Mouse (Mus musculus) liver, embryonic 16.5 days (tissue): ENCODE measurements around the gene Selenos. TPM values are rescaled to one million over a fixed set of nuclear protein-coding genes. Genes with fewer than 3 reads are reported as not detected.

Experiments
- ATAC-seq: fragments of 200-750 bp; cut with Nextera tagmentation; 2 replicates; pipeline ENCODE4 v1.8.0; 2017; ENCODE audit warnings: low read depth, mild to moderate bottlenecking, moderate number of reproducible peaks, moderate library complexity
- H3K27ac ChIP-seq: fragments of 300-500 bp; sonication (generic); 2 replicates; pipeline ENCODE4 v1.5.1; 2014; ENCODE audit warnings: mild to moderate bottlenecking, low read length
- H3K27me3 ChIP-seq: fragments of 300-500 bp; sonication (generic); 2 replicates; pipeline ENCODE4 v1.6.1; 2014; ENCODE audit warnings: low read depth, low read length, mixed read lengths; ENCODE audit not compliant: control insufficient read depth, insufficient read depth
- H3K36me3 ChIP-seq: fragments of 300-500 bp; sonication (generic); 2 replicates; pipeline ENCODE4 v1.6.1; 2014; ENCODE audit warnings: mild to moderate bottlenecking; ENCODE audit not compliant: control insufficient read depth, insufficient read depth
- H3K4me1 ChIP-seq: fragments of 300-500 bp; sonication (generic); 2 replicates; pipeline ENCODE4 v1.6.1; 2014; ENCODE audit warnings: low read depth, low read length, mixed read lengths; ENCODE audit not compliant: control insufficient read depth
- H3K4me2 ChIP-seq: fragments of 300-500 bp; sonication (generic); 2 replicates; pipeline ENCODE4 v1.6.1; 2014; ENCODE audit warnings: low read depth, low read length, mixed read lengths
- H3K4me3 ChIP-seq: fragments of 300-500 bp; sonication (generic); 2 replicates; pipeline ENCODE4 v1.5.1; 2014; ENCODE audit warnings: low read depth, mild to moderate bottlenecking, low read length
- H3K9ac ChIP-seq: fragments of 300-500 bp; sonication (generic); 2 replicates; pipeline ENCODE4 v1.6.1; 2014; ENCODE audit warnings: low read depth, low read length
- H3K9me3 ChIP-seq: fragments of 300-500 bp; sonication (generic); replicated peaks from 2 replicates; pipeline ENCODE4 v1.6.1; 2016; ENCODE audit warnings: low read length; ENCODE audit not compliant: control insufficient read depth
- WGBS: fragments of 180-500 bp; shearing (Covaris S2); extraction: QIAGEN DNeasy Blood & Tissue Kit; methylation state at CpG from one replicate; pipeline ENCODE4 v1.1.7; 2014; ENCODE audit not compliant: insufficient replicate concordance; 5-methylcytosine and 5-hydroxymethylcytosine counted together
- polyA plus RNA-seq: library from polyadenylated mRNA; unstranded; fragments of >200 nt; fragmentation: Nextera tagmentation; extraction: Ambion mirVana; gene quantifications from 2 replicates; pipeline ENCODE4 v1.2.1, GENCODE M21; 2015

The Selenos gene
- polyA plus RNA-seq, 1 experiment from 2014 or later: 68.0 TPM

- under 1% methylated on average over 75 of the region's 77 CpGs for WGBS
- no peaks in the 10 kb centered on the region; the same call in 1 of the 2 replicates for H3K36me3 ChIP-seq
- peaks cover 46% of the 10 kb centered on the region for H3K4me1 ChIP-seq
- H3K4me3 ChIP-seq: peak overlapping the region; percentile 87
- peak overlapping the region; percentile 97 for H3K4me2 ChIP-seq
- H3K27ac ChIP-seq: peak overlapping the region; percentile 75
- no peaks in the 10 kb centered on the region for H3K9me3 ChIP-seq
- peaks cover 4% of the 10 kb centered on the region for H3K27me3 ChIP-seq
- peak; percentile 33 for ATAC-seq
- H3K9ac ChIP-seq: peak overlapping the region; percentile 88
Observed at GRCm38 (mm10) chr7:66109855-66110635, 30.6 kb downstream of the Selenos start.

- Histone ChIP-seq H3K27ac (peak overlapping the region; percentile 75), H3K9me3 (no peaks in the 10 kb centered on the region)
Observed at GRCm38 (mm10) chr7:66110636-66111112, 31.2 kb downstream of the Selenos start.

GRCm38 (mm10) chr7:66111211-66111610, 31.8 kb downstream of the Selenos start:
- WGBS: 70% methylated on average over 10 of the region's 10 CpGs
- Histone ChIP-seq H3K27ac (peak overlapping the region; percentile 75; the same call in 1 of the 2 replicates), H3K9ac (peak overlapping the region; percentile 88), H3K27me3 (peaks cover 4% of the 10 kb centered on the region), H3K4me3 (peak overlapping the region; percentile 87), H3K4me2 (peak overlapping the region; percentile 97), H3K36me3 (no peaks in the 10 kb centered on the region; the same call in 1 of the 2 replicates), H3K4me1 (peaks cover 58% of the 10 kb centered on the region), H3K9me3 (no peaks in the 10 kb centered on the region)
- no peak for ATAC-seq

More at GRCm38 (mm10) chr7:66110636-66111112, 31.2 kb downstream of the Selenos start:
- peaks cover 4% of the 10 kb centered on the region for H3K27me3 ChIP-seq
- peaks cover 52% of the 10 kb centered on the region for H3K4me1 ChIP-seq
- 8% methylated on average over 10 of the region's 10 CpGs for WGBS
- H3K36me3 ChIP-seq: no peaks in the 10 kb centered on the region; the same call in 1 of the 2 replicates
- H3K9ac ChIP-seq: peak overlapping the region; percentile 88
- peak overlapping the region; percentile 97 for H3K4me2 ChIP-seq
- ATAC-seq: no peak
- H3K4me3 ChIP-seq: peak overlapping the region; percentile 87

- WGBS: 27% methylated on average over 3 of the region's 3 CpGs
- H3K4me3 ChIP-seq: peak overlapping the region; percentile 21
- peak overlapping the region; percentile 97 for H3K4me2 ChIP-seq
- no peaks in the 10 kb centered on the region for H3K27me3 ChIP-seq
- no peaks in the 10 kb centered on the region; the same call in 1 of the 2 replicates for H3K36me3 ChIP-seq
- no peaks in the 10 kb centered on the region for H3K9me3 ChIP-seq
- ATAC-seq: peak; percentile 68
- H3K9ac ChIP-seq: peak overlapping the region; percentile 40
- peak overlapping the region; percentile 68 for H3K27ac ChIP-seq
- H3K4me1 ChIP-seq: peaks cover 69% of the 10 kb centered on the region
Observed at GRCm38 (mm10) chr7:66113561-66113960, 34.1 kb downstream of the Selenos start.

GRCm38 (mm10) chr7:66115821-66116343, 36.4 kb downstream of the Selenos start:
- H3K9ac ChIP-seq: peak overlapping the region; percentile 20; the same call in 1 of the 2 replicates
- H3K4me2 ChIP-seq: peak overlapping the region; percentile 48
- peak overlapping the region; percentile 9; the same call in 1 of the 2 replicates for H3K27ac ChIP-seq
- peaks cover 70% of the 10 kb centered on the region for H3K4me1 ChIP-seq
- H3K4me3 ChIP-seq: 0 out of 2 replicates have a peak overlapping the region, but pooled peaks have one; percentile 1
- ATAC-seq: no peak
- 53% methylated on average over 11 of the region's 11 CpGs for WGBS
- no peaks in the 10 kb centered on the region for H3K9me3 ChIP-seq
- H3K27me3 ChIP-seq: no peaks in the 10 kb centered on the region
- H3K36me3 ChIP-seq: no peaks in the 10 kb centered on the region; the same call in 1 of the 2 replicates

GRCm38 (mm10) chr7:66116906-66117482, 37.5 kb downstream of the Selenos start:
- Histone ChIP-seq H3K9ac (peak overlapping the region; percentile 5; the same call in 1 of the 2 replicates), H3K4me2 (peak overlapping the region; percentile 48)
- WGBS: 36% methylated on average over 8 of the region's 8 CpGs

GRCm38 (mm10) chr7:66118046-66118445, 38.6 kb downstream of the Selenos start:
- Histone ChIP-seq H3K36me3 (no peaks in the 10 kb centered on the region; the same call in 1 of the 2 replicates), H3K27me3 (no peaks in the 10 kb centered on the region), H3K9ac (no peak overlapping the region), H3K9me3 (no peaks in the 10 kb centered on the region), H3K4me2 (no peak overlapping the region), H3K4me1 (peaks cover 64% of the 10 kb centered on the region), H3K27ac (no peak overlapping the region), H3K4me3 (no peak overlapping the region)
- no peak for ATAC-seq
- WGBS: 45% methylated on average over 3 of the region's 3 CpGs

More at GRCm38 (mm10) chr7:66116906-66117482, 37.5 kb downstream of the Selenos start:
- H3K9me3 ChIP-seq: no peaks in the 10 kb centered on the region
- H3K36me3 ChIP-seq: no peaks in the 10 kb centered on the region; the same call in 1 of the 2 replicates
- H3K4me3 ChIP-seq: no peak overlapping the region
- ATAC-seq: no peak
- peaks cover 71% of the 10 kb centered on the region for H3K4me1 ChIP-seq
- H3K27me3 ChIP-seq: no peaks in the 10 kb centered on the region
- H3K27ac ChIP-seq: no peak overlapping the region

GRCm38 (mm10) chr7:66118796-66119195, 39.3 kb downstream of the Selenos start:
- H3K27ac ChIP-seq: no peak overlapping the region

More at GRCm38 (mm10) chr7:66118796-66119195, 39.3 kb downstream of the Selenos start:
- Histone ChIP-seq H3K27me3 (no peaks in the 10 kb centered on the region), H3K4me2 (no peak overlapping the region), H3K4me3 (no peak overlapping the region), H3K36me3 (no peaks in the 10 kb centered on the region; the same call in 1 of the 2 replicates), H3K9ac (no peak overlapping the region), H3K4me1 (peaks cover 57% of the 10 kb centered on the region), H3K9me3 (no peaks in the 10 kb centered on the region)
- 79% methylated on average over 7 of the region's 7 CpGs for WGBS
- ATAC-seq: no peak
